ENCODE assay signal across 16 mouse cellular contexts in genomic region chr11:69386758-69387157, GRCm38 (mm10).
"Had no signal": no experiment of that assay in that cellular context is flagged by ENCODE, and none has a peak within 500 bp of the region (broad histone marks: within the 10 kb centered on the region; RNA-seq: fewer than 3 reads in every experiment).

No protein-coding gene starts in this region.

- H3K36me3 ChIP-seq: hindbrain, embryonic 13.5 days; liver, embryonic 15.5 days; lung, embryonic 15.5 days; midbrain, embryonic 15.5 days had no signal

- H3K27me3 ChIP-seq: hindbrain, embryonic 13.5 days; limb, embryonic 13.5 days; liver, embryonic 15.5 days; lung, embryonic 15.5 days; midbrain, embryonic 15.5 days had no signal

- H3K4me3 ChIP-seq: hindbrain, embryonic 13.5 days; limb, embryonic 13.5 days; liver, embryonic 15.5 days; lung, embryonic 15.5 days; midbrain, embryonic 15.5 days had no signal

- ATAC-seq: midbrain, embryonic 15.5 days had no signal

- H3K9ac ChIP-seq: hindbrain, embryonic 13.5 days; limb, embryonic 13.5 days; liver, embryonic 15.5 days; lung, embryonic 15.5 days; midbrain, embryonic 15.5 days had no signal

- DNase-seq: kidney, adult 11 months; kidney, adult 9 months; kidney, postnatal 10 days; layer of hippocampus, adult 9-11 months; layer of hippocampus, postnatal 36 days; left cerebral cortex, postnatal 4 days; lung, postnatal 36 days; spleen, adult 18-20 months; thymus, adult 2 months; thymus, postnatal 25 days had no signal

- H3K9me3 ChIP-seq: hindbrain, embryonic 13.5 days; limb, embryonic 13.5 days; liver, embryonic 15.5 days; lung, embryonic 15.5 days; midbrain, embryonic 15.5 days had no signal

- H3K27ac ChIP-seq: hindbrain, embryonic 13.5 days; limb, embryonic 13.5 days; liver, embryonic 15.5 days; lung, embryonic 15.5 days; midbrain, embryonic 15.5 days had no signal

- H3K4me2 ChIP-seq: hindbrain, embryonic 13.5 days; limb, embryonic 13.5 days; liver, embryonic 15.5 days; lung, embryonic 15.5 days; midbrain, embryonic 11.5 days; midbrain, embryonic 15.5 days had no signal
